Mouse (Mus musculus) hindbrain, embryonic 16.5 days (tissue): ENCODE results near the gene Mroh9. TPM values are rescaled to one million over a fixed set of nuclear protein-coding genes. Genes with fewer than 3 reads are reported as not detected.
A peak's percentile ranks its signal among the peaks of the same experiment; 100 is the strongest.

Source experiments
- ATAC-seq: fragments of 200-750 bp; cut with Nextera tagmentation; 2 replicates; pipeline ENCODE4 v1.8.0; 2017; ENCODE audit warnings: moderate TSS enrichment, moderate library complexity
- H3K27ac ChIP-seq: fragments of 300-500 bp; sonication (generic); 2 replicates; pipeline ENCODE4 v1.5.1; 2014; ENCODE audit warnings: low read depth, mild to moderate bottlenecking, control low read depth, low read length, moderate library complexity
- H3K27me3 ChIP-seq: fragments of 300-500 bp; sonication (generic); replicated peaks from 2 replicates; pipeline ENCODE4 v1.6.1; 2014; ENCODE audit warnings: low read length; ENCODE audit not compliant: control insufficient read depth, insufficient read depth
- H3K36me3 ChIP-seq: fragments of 300-500 bp; sonication (generic); 2 replicates; pipeline ENCODE4 v1.6.1; 2014; ENCODE audit warnings: mild to moderate bottlenecking, low read length, moderate library complexity, mixed read lengths; ENCODE audit not compliant: control insufficient read depth, insufficient read depth
- H3K4me1 ChIP-seq: fragments of 300-500 bp; sonication (generic); 2 replicates; pipeline ENCODE4 v1.6.1; 2014; ENCODE audit warnings: low read depth, low read length; ENCODE audit not compliant: control insufficient read depth, insufficient read depth
- H3K4me2 ChIP-seq: fragments of 300-500 bp; sonication (generic); 2 replicates; pipeline ENCODE4 v1.6.1; 2014; ENCODE audit warnings: mild to moderate bottlenecking, low read length, control low read depth, moderate library complexity
- H3K4me3 ChIP-seq: fragments of 300-500 bp; sonication (generic); 2 replicates; pipeline ENCODE4 v1.5.1; 2014; ENCODE audit warnings: mild to moderate bottlenecking, low read length, control low read depth, moderate library complexity
- H3K9ac ChIP-seq: fragments of 300-500 bp; sonication (generic); 2 replicates; pipeline ENCODE4 v1.6.1; 2014; ENCODE audit warnings: low read depth, mild to moderate bottlenecking, control low read depth, low read length, moderate library complexity
- H3K9me3 ChIP-seq: fragments of 300-500 bp; sonication (generic); 2 replicates; pipeline ENCODE4 v1.6.1; 2014; ENCODE audit warnings: mild to moderate bottlenecking, low read length, moderate library complexity; ENCODE audit not compliant: control insufficient read depth
- WGBS: fragments of 180-500 bp; shearing (Covaris S2); extraction: QIAGEN DNeasy Blood & Tissue Kit; methylation state at CpG from one replicate; pipeline ENCODE4 v1.1.7; 2014; 5-methylcytosine and 5-hydroxymethylcytosine counted together
- polyA plus RNA-seq: library from polyadenylated mRNA; unstranded; fragments of >200 nt; fragmentation: Nextera tagmentation; extraction: Ambion mirVana; gene quantifications from 2 replicates; pipeline ENCODE4 v1.2.1, GENCODE M21; 2015

Gene Mroh9
- polyA plus RNA-seq, 1 experiment from 2014 or later, result not detected

DNA sequence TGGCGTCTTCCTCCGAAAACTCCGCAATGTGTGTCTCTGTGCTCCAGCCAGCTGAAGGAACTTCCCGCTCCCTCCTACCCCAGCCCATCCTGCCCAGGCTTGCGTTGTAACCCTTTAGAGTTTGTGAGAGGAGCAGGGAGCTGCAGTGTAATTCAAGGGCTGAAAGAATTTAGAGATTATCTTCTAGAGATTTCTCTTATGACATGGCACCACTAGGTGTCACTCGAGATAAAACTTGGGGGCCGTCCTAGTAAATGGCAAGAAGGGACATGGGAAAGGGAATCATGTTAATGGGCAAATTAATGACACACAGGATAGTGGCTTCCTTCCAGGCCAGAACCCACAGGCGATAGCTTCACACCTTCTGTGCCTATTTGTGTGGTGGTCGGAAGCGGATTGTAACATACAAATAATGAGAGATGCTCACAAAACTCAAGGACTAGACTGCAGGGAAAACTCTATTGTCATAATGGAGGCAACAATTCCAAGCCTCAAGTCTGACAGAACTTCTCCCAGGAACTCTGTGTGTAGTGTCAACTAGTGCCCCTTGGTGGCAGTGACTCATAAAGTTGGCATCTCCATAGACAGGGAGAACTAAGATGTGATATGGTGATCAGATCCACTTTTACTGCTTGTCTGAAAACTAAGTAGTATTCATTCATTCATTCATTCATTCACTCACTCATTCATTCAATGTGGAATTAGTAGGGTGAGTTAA lies 6.1 kb upstream of the Mroh9 start:
- no peak overlapping the region for H3K4me3 ChIP-seq
- no peak overlapping the region for H3K9ac ChIP-seq
- WGBS, result 65% methylated on average over 10 of the region's 10 CpGs
- no peaks in the 10 kb centered on the region for H3K36me3 ChIP-seq
- H3K27me3 ChIP-seq, result no peaks in the 10 kb centered on the region
- no peak overlapping the region for H3K27ac ChIP-seq
- H3K4me1 ChIP-seq, result no peaks in the 10 kb centered on the region
- no peak overlapping the region for H3K4me2 ChIP-seq
- no peaks in the 10 kb centered on the region for H3K9me3 ChIP-seq
- ATAC-seq, result peak; percentile 58; the same call in 1 of the 2 replicates

DNA sequence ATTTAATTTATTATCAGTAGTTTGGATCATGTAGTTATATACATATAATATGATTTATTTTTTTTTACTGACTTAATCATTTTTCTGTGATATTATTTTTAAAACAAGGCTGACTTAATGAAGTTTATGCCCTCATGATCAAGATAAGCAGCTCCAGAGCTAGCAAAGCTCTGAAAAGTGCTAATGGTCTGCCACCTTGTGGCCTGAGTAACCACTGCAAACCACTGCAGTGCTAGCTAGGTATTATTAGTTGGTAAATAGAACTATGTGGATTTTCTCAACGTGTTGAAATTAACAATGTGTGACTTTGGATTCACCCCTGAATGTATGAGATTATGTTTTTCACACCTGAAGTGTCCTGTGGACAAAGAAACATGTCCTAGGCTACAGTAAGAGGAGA lies 15.0 kb downstream of the Mroh9 start:
- Histone ChIP-seq H3K27me3 (no peaks in the 10 kb centered on the region), H3K27ac (no peak overlapping the region), H3K4me2 (no peak overlapping the region), H3K36me3 (no peaks in the 10 kb centered on the region), H3K4me3 (no peak overlapping the region), H3K9me3 (no peaks in the 10 kb centered on the region), H3K4me1 (no peaks in the 10 kb centered on the region), H3K9ac (no peak overlapping the region)
- 3% methylated on average over 1 of the region's 1 CpGs for whole genome bisulfite sequencing
- peak; percentile 89; the same call in 1 of the 2 replicates for ATAC-seq

GRCm38 (mm10) chr1:163060381-163060780 lies 25.1 kb downstream of the Mroh9 start:
- H3K4me1 ChIP-seq, result no peaks in the 10 kb centered on the region
- ATAC-seq, result no peak
- H3K27ac ChIP-seq, result no peak overlapping the region
- H3K9me3 ChIP-seq, result no peaks in the 10 kb centered on the region
- H3K9ac ChIP-seq, result no peak overlapping the region
- no peaks in the 10 kb centered on the region for H3K36me3 ChIP-seq
- H3K4me2 ChIP-seq, result no peak overlapping the region
- no peak overlapping the region for H3K4me3 ChIP-seq
- WGBS, result 66% methylated on average over 3 of the region's 3 CpGs
- H3K27me3 ChIP-seq, result no peaks in the 10 kb centered on the region

- Histone ChIP-seq H3K4me3 (no peak overlapping the region), H3K4me2 (no peak overlapping the region), H3K27me3 (no peaks in the 10 kb centered on the region), H3K9ac (no peak overlapping the region), H3K27ac (no peak overlapping the region), H3K9me3 (no peaks in the 10 kb centered on the region), H3K36me3 (no peaks in the 10 kb centered on the region), H3K4me1 (no peaks in the 10 kb centered on the region)
- 44% methylated on average over 2 of the region's 2 CpGs for WGBS
- ATAC-seq, result no peak
Observed at GRCm38 (mm10) chr1:163057363-163057762, 28.1 kb downstream of the Mroh9 start.

DNA sequence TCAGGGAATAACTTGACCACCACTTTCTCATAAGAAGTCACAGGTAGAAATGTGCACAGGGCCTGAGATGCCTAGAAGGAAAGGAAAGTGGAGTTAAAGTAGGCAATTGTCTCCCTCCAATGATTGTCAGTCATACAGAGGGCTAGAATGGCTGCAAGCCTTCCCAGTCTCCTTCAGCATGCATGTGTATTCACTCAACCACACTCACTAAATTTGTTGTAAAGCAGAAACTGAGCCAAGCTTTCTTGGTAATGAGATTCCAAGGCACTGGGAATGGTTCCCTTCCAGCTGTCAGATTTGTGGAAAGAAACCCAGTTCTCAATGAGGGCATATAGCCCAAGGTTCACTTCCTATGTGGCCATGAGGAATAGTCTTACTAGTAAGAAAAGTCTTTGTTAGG lies 29.8 kb downstream of the Mroh9 start:
- H3K9ac ChIP-seq, result no peak overlapping the region
- no peak overlapping the region for H3K27ac ChIP-seq
- H3K4me3 ChIP-seq, result no peak overlapping the region
- no peak overlapping the region for H3K4me2 ChIP-seq
- no peaks in the 10 kb centered on the region for H3K36me3 ChIP-seq
- no peak for ATAC-seq
- no peaks in the 10 kb centered on the region for H3K4me1 ChIP-seq
- H3K27me3 ChIP-seq, result no peaks in the 10 kb centered on the region
- no peaks in the 10 kb centered on the region for H3K9me3 ChIP-seq

DNA sequence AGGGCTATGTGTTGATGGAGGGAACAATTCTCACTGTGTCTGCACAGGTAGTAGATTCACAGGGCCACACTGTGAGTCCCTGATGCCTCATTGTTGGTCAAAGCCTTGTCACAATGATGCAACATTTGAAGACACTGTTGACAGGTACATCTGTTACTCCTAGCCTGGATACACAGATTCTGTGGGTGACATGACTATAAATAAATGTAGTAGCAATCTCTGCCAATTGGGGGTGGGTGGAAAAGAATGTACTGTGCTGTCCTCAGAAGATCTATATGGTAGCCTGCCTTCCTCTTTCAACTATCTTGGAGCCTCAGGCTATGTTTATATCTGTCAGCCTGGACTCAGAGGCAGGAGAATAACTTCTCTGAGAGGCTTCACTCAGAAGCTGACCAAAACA lies 62.4 kb downstream of the Mroh9 start:
- H3K27me3 ChIP-seq, result no peaks in the 10 kb centered on the region
- H3K4me2 ChIP-seq, result no peak overlapping the region
- H3K36me3 ChIP-seq, result no peaks in the 10 kb centered on the region
- ATAC-seq, result no peak
- no peak overlapping the region for H3K9ac ChIP-seq
- no peak overlapping the region for H3K4me3 ChIP-seq
- H3K9me3 ChIP-seq, result no peaks in the 10 kb centered on the region
- H3K4me1 ChIP-seq, result no peaks in the 10 kb centered on the region
- no peak overlapping the region for H3K27ac ChIP-seq

GRCm38 (mm10) chr1:163009220-163009619 lies 76.2 kb downstream of the Mroh9 start:
- H3K27ac ChIP-seq, result no peak overlapping the region
- H3K27me3 ChIP-seq, result no peaks in the 10 kb centered on the region
- 79% methylated on average over 3 of the region's 3 CpGs for WGBS
- no peak overlapping the region for H3K4me3 ChIP-seq
- no peak overlapping the region for H3K4me2 ChIP-seq
- ATAC-seq, result no peak
- H3K36me3 ChIP-seq, result no peaks in the 10 kb centered on the region
- H3K4me1 ChIP-seq, result no peaks in the 10 kb centered on the region
- no peak overlapping the region for H3K9ac ChIP-seq
- H3K9me3 ChIP-seq, result no peaks in the 10 kb centered on the region

DNA sequence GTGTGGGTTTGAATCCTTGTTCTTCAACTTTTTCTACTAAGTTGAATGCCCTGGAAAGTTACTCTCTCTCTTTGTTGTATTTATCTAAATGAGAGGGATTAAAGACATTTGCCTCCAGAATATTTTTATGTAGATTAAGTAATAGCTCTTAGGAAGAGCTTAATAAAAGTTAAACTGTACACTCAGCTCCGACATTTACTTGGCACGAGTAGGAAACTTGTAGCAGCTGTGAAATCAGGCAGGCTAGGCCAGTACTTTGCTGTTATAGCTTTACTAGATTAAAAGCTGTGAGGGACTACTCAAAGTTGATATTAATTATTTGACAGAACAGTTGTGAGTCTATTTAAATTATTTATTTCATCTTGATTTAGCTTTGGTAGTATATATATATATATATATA lies 82.0 kb downstream of the Mroh9 start:
- no peak overlapping the region for H3K4me3 ChIP-seq
- H3K4me1 ChIP-seq, result no peaks in the 10 kb centered on the region
- no peaks in the 10 kb centered on the region for H3K27me3 ChIP-seq
- no peak for ATAC-seq
- 91% methylated on average over 2 of the region's 2 CpGs for WGBS
- H3K4me2 ChIP-seq, result no peak overlapping the region
- H3K27ac ChIP-seq, result no peak overlapping the region
- no peak overlapping the region for H3K9ac ChIP-seq
- H3K9me3 ChIP-seq, result no peaks in the 10 kb centered on the region
- H3K36me3 ChIP-seq, result no peaks in the 10 kb centered on the region

DNA sequence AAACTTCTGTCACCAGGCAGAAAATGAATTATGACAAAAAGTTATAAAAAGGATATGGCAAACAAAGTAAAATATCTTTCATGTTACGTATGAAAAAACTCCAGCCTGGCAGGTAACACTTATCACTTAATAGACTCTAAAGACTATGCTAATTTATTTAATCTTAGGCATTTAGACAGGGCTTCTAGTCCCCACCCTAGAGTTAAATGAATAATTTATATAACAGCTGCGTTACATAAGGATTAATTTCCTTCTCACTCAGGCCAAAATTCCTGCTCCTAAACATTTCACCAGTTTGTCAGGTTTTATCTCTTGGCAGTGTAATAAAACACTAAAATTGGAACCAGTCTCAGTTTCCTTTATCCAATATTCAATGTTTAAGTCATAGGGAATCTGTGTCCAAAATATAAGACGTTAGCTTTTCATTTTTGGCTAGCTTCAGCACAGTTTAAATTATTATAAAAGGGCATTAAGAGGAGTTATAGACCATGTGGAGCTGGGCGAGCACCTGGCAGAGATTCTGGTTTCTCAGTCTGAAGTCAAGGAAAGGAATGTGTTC lies 84.1 kb downstream of the Mroh9 start:
- H3K9ac ChIP-seq, result no peak overlapping the region
- WGBS, result 80% methylated on average over 4 of the region's 4 CpGs
- no peak overlapping the region for H3K27ac ChIP-seq
- H3K9me3 ChIP-seq, result no peaks in the 10 kb centered on the region
- no peak overlapping the region for H3K4me3 ChIP-seq
- no peaks in the 10 kb centered on the region for H3K36me3 ChIP-seq
- no peak overlapping the region for H3K4me2 ChIP-seq
- no peaks in the 10 kb centered on the region for H3K4me1 ChIP-seq
- no peaks in the 10 kb centered on the region for H3K27me3 ChIP-seq
- no peak for ATAC-seq
